Mouse (Mus musculus): ENCODE measurements around the gene Txnrd1. TPM values are rescaled to one million over a fixed set of nuclear protein-coding genes. Genes with fewer than 3 reads are reported as not detected.

Txnrd1 gene
- polyA plus RNA-seq, 1 experiment from 2014 or later, result 214 TPM

- WGBS, result 66% methylated on average over 9 of the region's 9 CpGs
- H3K4me1 ChIP-seq (replicated peaks; ENCODE audit: control insufficient read depth, insufficient read depth, low read length), result peaks cover 6% of the 10 kb centered on the region
- H3K27me3 ChIP-seq (ENCODE audit: control insufficient read depth, insufficient read depth, low read length), result no peaks in the 10 kb centered on the region
- no peak within 1 kb of the TSS for H3K4me2 ChIP-seq (ENCODE audit: low read depth, low read length, severe bottlenecking)
- H3K27ac ChIP-seq (ENCODE audit: low read depth, low read length), result no peak within 1 kb of the TSS
- ATAC-seq (replicated peaks; ENCODE audit: low FRiP score) (no peak), DNase-seq (ENCODE audit: low spot score) (no peak)
- no peaks in the 10 kb centered on the region; the same call in 1 of the 2 replicates for H3K36me3 ChIP-seq (ENCODE audit: control insufficient read depth, insufficient read depth, low read length)
- no peaks in the 10 kb centered on the region for H3K9me3 ChIP-seq (ENCODE audit: control insufficient read depth, low read length)
- no peak within 1 kb of the TSS for H3K4me3 ChIP-seq (ENCODE audit: low read depth, low read length)
- H3K9ac ChIP-seq (ENCODE audit: low read length), result no peak within 1 kb of the TSS
Observed at GRCm38 (mm10) chr10:82866356-82866755, 32.6 kb downstream of the Txnrd1 start, which contains the start of gene Eid3. Eid3 (plus strand) TSS chr10:82866626.

- ATAC-seq (replicated peaks; ENCODE audit: low FRiP score), result no peak
- Histone ChIP-seq H3K36me3 (ENCODE audit: control insufficient read depth, insufficient read depth, low read length) (no peaks in the 10 kb centered on the region; the same call in 1 of the 2 replicates), H3K4me2 (ENCODE audit: low read depth, low read length, severe bottlenecking) (no peak overlapping the region)
Observed at GRCm38 (mm10) chr10:82866832-82867231, 33.1 kb downstream of the Txnrd1 start.

DNA sequence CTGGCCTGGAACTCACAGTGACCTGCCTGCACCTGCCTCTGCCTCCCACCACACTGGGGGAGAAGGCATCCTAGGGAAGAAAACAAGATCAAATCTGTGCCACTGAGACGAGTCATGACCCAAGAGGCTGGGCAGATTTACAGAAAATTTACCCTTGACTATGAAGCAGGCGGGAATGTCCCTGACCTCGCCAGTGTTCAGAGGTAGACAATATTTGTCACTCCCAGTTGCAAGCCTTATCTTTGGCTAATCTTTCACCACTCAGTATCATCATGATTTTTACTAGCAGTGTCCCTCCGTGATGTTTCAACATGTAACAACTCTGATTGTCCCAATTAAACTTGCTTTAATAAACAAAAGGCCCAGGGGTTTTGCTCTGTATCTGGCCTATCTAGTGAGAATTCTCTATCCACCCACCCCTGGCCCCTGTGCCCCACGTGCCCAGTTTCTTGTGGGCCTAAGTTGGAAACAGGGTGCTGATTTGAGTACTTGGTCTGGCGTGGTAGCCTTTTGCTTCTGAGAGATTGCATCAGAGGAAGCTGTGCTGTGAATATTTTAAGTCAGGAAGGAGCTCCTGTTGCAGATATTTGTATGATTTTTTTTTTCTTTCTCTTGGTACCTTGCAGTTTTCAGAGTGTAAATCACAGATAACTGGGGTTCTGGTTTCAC, 34.8 kb downstream of the Txnrd1 start:
- H3K4me1 ChIP-seq (replicated peaks; ENCODE audit: control insufficient read depth, insufficient read depth, low read length), result no peaks in the 10 kb centered on the region
- no peak for ATAC-seq (replicated peaks; ENCODE audit: low FRiP score)
- no peaks in the 10 kb centered on the region; the same call in 1 of the 2 replicates for H3K36me3 ChIP-seq (ENCODE audit: control insufficient read depth, insufficient read depth, low read length)
- no peaks in the 10 kb centered on the region for H3K27me3 ChIP-seq (ENCODE audit: control insufficient read depth, insufficient read depth, low read length)
- H3K9me3 ChIP-seq (ENCODE audit: control insufficient read depth, low read length), result no peaks in the 10 kb centered on the region
- DNase-seq (ENCODE audit: low spot score), result no peak
- no peak overlapping the region for H3K4me3 ChIP-seq (ENCODE audit: low read depth, low read length)
- no peak overlapping the region for H3K4me2 ChIP-seq (ENCODE audit: low read depth, low read length, severe bottlenecking)
- no peak overlapping the region for H3K27ac ChIP-seq (ENCODE audit: low read depth, low read length)
- H3K9ac ChIP-seq (ENCODE audit: low read length), result no peak overlapping the region
- 90% methylated on average over 6 of the region's 6 CpGs for WGBS

More at GRCm38 (mm10) chr10:82866832-82867231, 33.1 kb downstream of the Txnrd1 start:
- DNase-seq (ENCODE audit: low spot score), result no peak
- Histone ChIP-seq H3K27ac (ENCODE audit: low read depth, low read length) (no peak overlapping the region), H3K4me3 (ENCODE audit: low read depth, low read length) (no peak overlapping the region), H3K27me3 (ENCODE audit: control insufficient read depth, insufficient read depth, low read length) (no peaks in the 10 kb centered on the region), H3K9ac (ENCODE audit: low read length) (no peak overlapping the region), H3K4me1 (replicated peaks; ENCODE audit: control insufficient read depth, insufficient read depth, low read length) (0 out of 2 replicates have a peak, but pooled peaks cover 4% of the 10 kb centered on the region), H3K9me3 (ENCODE audit: control insufficient read depth, low read length) (no peaks in the 10 kb centered on the region)
- 92% methylated on average over 18 of the region's 18 CpGs for WGBS

GRCm38 (mm10) chr10:82875446-82875845, 41.7 kb downstream of the Txnrd1 start:
- Histone ChIP-seq H3K4me1 (replicated peaks; ENCODE audit: control insufficient read depth, insufficient read depth, low read length) (no peaks in the 10 kb centered on the region), H3K9ac (ENCODE audit: low read length) (no peak overlapping the region), H3K27ac (ENCODE audit: low read depth, low read length) (no peak overlapping the region), H3K4me3 (ENCODE audit: low read depth, low read length) (no peak overlapping the region), H3K36me3 (ENCODE audit: control insufficient read depth, insufficient read depth, low read length) (peaks cover 19% of the 10 kb centered on the region), H3K4me2 (ENCODE audit: low read depth, low read length, severe bottlenecking) (no peak overlapping the region), H3K27me3 (ENCODE audit: control insufficient read depth, insufficient read depth, low read length) (no peaks in the 10 kb centered on the region), H3K9me3 (ENCODE audit: control insufficient read depth, low read length) (no peaks in the 10 kb centered on the region)
- DNase-seq (ENCODE audit: low spot score) (no peak), ATAC-seq (replicated peaks; ENCODE audit: low FRiP score) (no peak)
- whole genome bisulfite sequencing, result 88% methylated on average over 10 of the region's 10 CpGs

DNA sequence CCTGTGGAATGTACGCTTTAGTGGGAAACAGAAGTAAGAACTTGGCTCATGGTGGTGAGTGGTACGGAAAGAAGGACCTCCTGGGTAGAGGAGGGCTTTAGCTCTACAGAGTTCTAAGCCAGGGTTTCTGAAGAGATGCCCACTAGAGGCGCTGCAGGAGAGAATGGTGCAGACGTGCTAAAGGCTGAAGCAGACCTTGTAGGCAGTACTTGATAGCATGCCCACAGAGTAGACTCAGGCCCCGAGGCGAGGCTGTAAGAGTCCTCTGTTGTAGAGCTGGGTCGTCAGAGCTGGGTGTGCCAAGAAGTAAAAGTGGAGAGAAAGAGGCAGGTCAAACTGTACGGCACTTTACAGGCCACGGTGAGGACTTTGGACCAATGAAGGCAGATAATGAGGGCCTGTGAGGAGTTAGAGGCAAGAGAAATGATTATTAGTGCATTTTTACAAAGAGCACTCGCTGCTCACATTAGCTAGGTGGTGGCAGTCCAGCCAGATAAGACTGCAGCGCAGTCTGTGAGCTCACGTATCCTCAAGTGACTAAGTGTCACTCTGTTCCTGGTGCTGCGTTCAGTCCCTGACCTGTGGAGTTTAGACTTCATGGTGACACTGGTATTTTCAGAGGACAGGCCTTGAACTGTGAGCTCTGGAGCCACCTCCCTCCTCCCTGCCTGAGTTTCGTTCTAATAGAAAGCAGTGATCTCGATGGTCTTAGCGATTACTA, 42.5 kb downstream of the Txnrd1 start:
- Histone ChIP-seq H3K9ac (ENCODE audit: low read length) (no peak overlapping the region), H3K36me3 (ENCODE audit: control insufficient read depth, insufficient read depth, low read length) (peaks cover 19% of the 10 kb centered on the region), H3K4me1 (replicated peaks; ENCODE audit: control insufficient read depth, insufficient read depth, low read length) (no peaks in the 10 kb centered on the region), H3K9me3 (ENCODE audit: control insufficient read depth, low read length) (no peaks in the 10 kb centered on the region), H3K4me2 (ENCODE audit: low read depth, low read length, severe bottlenecking) (no peak overlapping the region), H3K4me3 (ENCODE audit: low read depth, low read length) (no peak overlapping the region), H3K27me3 (ENCODE audit: control insufficient read depth, insufficient read depth, low read length) (no peaks in the 10 kb centered on the region), H3K27ac (ENCODE audit: low read depth, low read length) (no peak overlapping the region)
- DNase-seq (ENCODE audit: low spot score) (no peak), ATAC-seq (replicated peaks; ENCODE audit: low FRiP score) (no peak)
- WGBS, result 86% methylated on average over 16 of the region's 16 CpGs

- peaks cover 17% of the 10 kb centered on the region for H3K36me3 ChIP-seq (ENCODE audit: control insufficient read depth, insufficient read depth, low read length)
Observed at GRCm38 (mm10) chr10:82887354-82887753, 53.6 kb downstream of the Txnrd1 start.

GRCm38 (mm10) chr10:82888576-82888975, 54.8 kb downstream of the Txnrd1 start:
- H3K4me2 ChIP-seq (ENCODE audit: low read depth, low read length, severe bottlenecking), result no peak overlapping the region
- no peak for ATAC-seq (replicated peaks; ENCODE audit: low FRiP score)
- peaks cover 19% of the 10 kb centered on the region for H3K36me3 ChIP-seq (ENCODE audit: control insufficient read depth, insufficient read depth, low read length)
- no peaks in the 10 kb centered on the region for H3K9me3 ChIP-seq (ENCODE audit: control insufficient read depth, low read length)
- H3K27ac ChIP-seq (ENCODE audit: low read depth, low read length), result no peak overlapping the region
- H3K27me3 ChIP-seq (ENCODE audit: control insufficient read depth, insufficient read depth, low read length), result no peaks in the 10 kb centered on the region
- WGBS, result 93% methylated on average over 8 of the region's 8 CpGs
- H3K9ac ChIP-seq (ENCODE audit: low read length), result no peak overlapping the region
- H3K4me3 ChIP-seq (ENCODE audit: low read depth, low read length), result no peak overlapping the region
- no peaks in the 10 kb centered on the region for H3K4me1 ChIP-seq (replicated peaks; ENCODE audit: control insufficient read depth, insufficient read depth, low read length)
- no peak for DNase-seq (ENCODE audit: low spot score)

More at GRCm38 (mm10) chr10:82887354-82887753, 53.6 kb downstream of the Txnrd1 start:
- Histone ChIP-seq H3K9me3 (ENCODE audit: control insufficient read depth, low read length) (no peaks in the 10 kb centered on the region), H3K4me1 (replicated peaks; ENCODE audit: control insufficient read depth, insufficient read depth, low read length) (no peaks in the 10 kb centered on the region), H3K9ac (ENCODE audit: low read length) (no peak overlapping the region), H3K4me3 (ENCODE audit: low read depth, low read length) (no peak overlapping the region), H3K4me2 (ENCODE audit: low read depth, low read length, severe bottlenecking) (no peak overlapping the region), H3K27me3 (ENCODE audit: control insufficient read depth, insufficient read depth, low read length) (no peaks in the 10 kb centered on the region), H3K27ac (ENCODE audit: low read depth, low read length) (no peak overlapping the region)
- WGBS, result 93% methylated on average over 6 of the region's 6 CpGs
- DNase-seq (ENCODE audit: low spot score) (no peak), ATAC-seq (replicated peaks; ENCODE audit: low FRiP score) (no peak)

GRCm38 (mm10) chr10:82889447-82889973, 55.8 kb downstream of the Txnrd1 start:
- Histone ChIP-seq H3K4me2 (ENCODE audit: low read depth, low read length, severe bottlenecking) (no peak overlapping the region), H3K9ac (ENCODE audit: low read length) (no peak overlapping the region), H3K27ac (ENCODE audit: low read depth, low read length) (no peak overlapping the region), H3K27me3 (ENCODE audit: control insufficient read depth, insufficient read depth, low read length) (no peaks in the 10 kb centered on the region), H3K4me1 (replicated peaks; ENCODE audit: control insufficient read depth, insufficient read depth, low read length) (no peaks in the 10 kb centered on the region), H3K9me3 (ENCODE audit: control insufficient read depth, low read length) (no peaks in the 10 kb centered on the region), H3K4me3 (ENCODE audit: low read depth, low read length) (no peak overlapping the region), H3K36me3 (ENCODE audit: control insufficient read depth, insufficient read depth, low read length) (peaks cover 16% of the 10 kb centered on the region)
- DNase-seq (ENCODE audit: low spot score) (no peak), ATAC-seq (replicated peaks; ENCODE audit: low FRiP score) (no peak)
- WGBS, result 89% methylated on average over 9 of the region's 9 CpGs

Measured in forebrain, embryonic 11.5 days (tissue).